Mouse (Mus musculus) stomach, embryonic 16.5 days (tissue): ENCODE measurements around the gene Slc6a16. TPM values are rescaled to one million over a fixed set of nuclear protein-coding genes. Genes with fewer than 3 reads are reported as not detected.

ENCODE experiments used
- ATAC-seq: fragments of 200-750 bp; cut with Nextera tagmentation; 2 replicates; pipeline ENCODE4 v1.8.0; 2017; ENCODE audit warnings: moderate number of reproducible peaks, moderate TSS enrichment; ENCODE audit not compliant: insufficient read depth, low FRiP score
- H3K27ac ChIP-seq: fragments of 300-500 bp; sonication (generic); 2 replicates; pipeline ENCODE4 v1.5.1; 2014; ENCODE audit warnings: low read length
- H3K27me3 ChIP-seq: fragments of 300-500 bp; sonication (generic); 2 replicates; pipeline ENCODE4 v1.6.1; 2014; ENCODE audit warnings: low read length, control low read depth, mixed read lengths; ENCODE audit not compliant: control insufficient read depth, insufficient read depth
- H3K36me3 ChIP-seq: fragments of 300-500 bp; sonication (generic); 2 replicates; pipeline ENCODE4 v1.6.1; 2014; ENCODE audit warnings: low read length; ENCODE audit not compliant: control insufficient read depth, insufficient read depth
- H3K4me1 ChIP-seq: fragments of 300-500 bp; sonication (generic); 2 replicates; pipeline ENCODE4 v1.6.1; 2014; ENCODE audit warnings: low read length, control low read depth, mixed read lengths; ENCODE audit not compliant: control insufficient read depth, insufficient read depth
- H3K4me2 ChIP-seq: fragments of 300-500 bp; sonication (generic); 2 replicates; pipeline ENCODE4 v1.6.1; 2014; ENCODE audit warnings: low read depth, low read length, mixed read lengths
- H3K4me3 ChIP-seq: fragments of 300-500 bp; sonication (generic); replicated peaks from 2 replicates; pipeline ENCODE4 v1.5.1; 2014; ENCODE audit warnings: mild to moderate bottlenecking, low read length
- H3K9ac ChIP-seq: fragments of 300-500 bp; sonication (generic); 2 replicates; pipeline ENCODE4 v1.6.1; 2014; ENCODE audit warnings: low read length
- H3K9me3 ChIP-seq: fragments of 300-500 bp; sonication (generic); replicated peaks from 2 replicates; pipeline ENCODE4 v1.6.1; 2016; ENCODE audit warnings: low read length, control low read depth; ENCODE audit not compliant: control insufficient read depth
- WGBS: fragments of 180-500 bp; shearing (Covaris S2); extraction: QIAGEN DNeasy Blood & Tissue Kit; methylation state at CpG from one replicate; pipeline ENCODE4 v1.1.7; 2014; 5-methylcytosine and 5-hydroxymethylcytosine counted together
- polyA plus RNA-seq: library from polyadenylated mRNA; unstranded; fragments of >200 nt; fragmentation: Nextera tagmentation; extraction: Ambion mirVana; gene quantifications from 2 replicates; pipeline ENCODE4 v1.2.1, GENCODE M21; 2015

The Slc6a16 gene
- polyA plus RNA-seq, 1 experiment from 2014 or later = not detected

- Histone ChIP-seq H3K4me2 (no peak overlapping the region), H3K27ac (no peak overlapping the region), H3K4me1 (peaks cover 13% of the 10 kb centered on the region), H3K27me3 (no peaks in the 10 kb centered on the region), H3K4me3 (no peak overlapping the region), H3K9me3 (no peaks in the 10 kb centered on the region), H3K9ac (no peak overlapping the region), H3K36me3 (no peaks in the 10 kb centered on the region)
- no peak for ATAC-seq
- WGBS = 33% methylated on average over 8 of the region's 8 CpGs
These were observed 71.1 kb downstream of the Slc6a16 start for GRCm38 (mm10) chr7:45312023-45312422.

- Histone ChIP-seq H3K36me3 (0 out of 2 replicates have a peak, but pooled peaks cover 4% of the 10 kb centered on the region), H3K9ac (0 out of 2 replicates have a peak overlapping the region, but pooled peaks have one; percentile 2), H3K27me3 (no peaks in the 10 kb centered on the region), H3K4me3 (no peak overlapping the region), H3K27ac (peak overlapping the region; percentile 63), H3K4me1 (peaks cover 13% of the 10 kb centered on the region), H3K9me3 (no peaks in the 10 kb centered on the region), H3K4me2 (no peak overlapping the region)
- WGBS = 18% methylated on average over 10 of the region's 10 CpGs
- peak; percentile 61; the same call in 1 of the 2 replicates for ATAC-seq
These were observed 72.0 kb downstream of the Slc6a16 start for GRCm38 (mm10) chr7:45312686-45313453.

- H3K9me3 ChIP-seq = no peaks in the 10 kb centered on the region
- no peak overlapping the region for H3K4me2 ChIP-seq
- no peaks in the 10 kb centered on the region for H3K27me3 ChIP-seq
- H3K4me3 ChIP-seq = no peak overlapping the region
- peaks cover 13% of the 10 kb centered on the region for H3K4me1 ChIP-seq
- H3K9ac ChIP-seq = 0 out of 2 replicates have a peak overlapping the region, but pooled peaks have one; percentile 2
- ATAC-seq = no peak
- peak overlapping the region; percentile 63 for H3K27ac ChIP-seq
- H3K36me3 ChIP-seq = 0 out of 2 replicates have a peak, but pooled peaks cover 5% of the 10 kb centered on the region
- 36% methylated on average over 9 of the region's 9 CpGs for WGBS
These were observed 72.6 kb downstream of the Slc6a16 start for GRCm38 (mm10) chr7:45313495-45313894.

GRCm38 (mm10) chr7:45315182-45315701, 74.4 kb downstream of the Slc6a16 start:
- Histone ChIP-seq H3K9me3 (no peaks in the 10 kb centered on the region), H3K4me2 (no peak overlapping the region), H3K27me3 (no peaks in the 10 kb centered on the region), H3K36me3 (0 out of 2 replicates have a peak, but pooled peaks cover 5% of the 10 kb centered on the region), H3K9ac (no peak overlapping the region), H3K4me1 (peaks cover 13% of the 10 kb centered on the region; the same call in 1 of the 2 replicates), H3K27ac (no peak overlapping the region), H3K4me3 (no peak overlapping the region)
- 86% methylated on average over 10 of the region's 10 CpGs for WGBS
- ATAC-seq = no peak

GRCm38 (mm10) chr7:45316536-45316935, 75.7 kb downstream of the Slc6a16 start:
- Histone ChIP-seq H3K4me1 (peaks cover 13% of the 10 kb centered on the region; the same call in 1 of the 2 replicates), H3K9ac (no peak overlapping the region), H3K4me2 (no peak overlapping the region), H3K9me3 (no peaks in the 10 kb centered on the region), H3K36me3 (0 out of 2 replicates have a peak, but pooled peaks cover 5% of the 10 kb centered on the region), H3K27me3 (no peaks in the 10 kb centered on the region), H3K27ac (no peak overlapping the region), H3K4me3 (no peak overlapping the region)
- WGBS = 78% methylated on average over 14 of the region's 14 CpGs
- no peak for ATAC-seq

- no peak for ATAC-seq
- Histone ChIP-seq H3K36me3 (peaks cover 31% of the 10 kb centered on the region), H3K4me2 (no peak overlapping the region), H3K27ac (no peak overlapping the region), H3K27me3 (no peaks in the 10 kb centered on the region), H3K9ac (no peak overlapping the region), H3K9me3 (no peaks in the 10 kb centered on the region; the same call in 1 of the 2 replicates), H3K4me3 (no peak overlapping the region), H3K4me1 (no peaks in the 10 kb centered on the region)
- 86% methylated on average over 4 of the region's 4 CpGs for WGBS
These were observed 81.4 kb downstream of the Slc6a16 start for GRCm38 (mm10) chr7:45322245-45322644.

Other genes starting within 250 kb of the Slc6a16 start
- gene Irf3, start 243.4 kb upstream of the Slc6a16 start, polyA plus RNA-seq = 96.2 and 96.4 TPM in 2 replicates
- 43.8 and 45.8 TPM in 2 replicates for gene Bcl2l12, start 242.4 kb upstream of the Slc6a16 start, polyA plus RNA-seq
- 22.9 and 24.5 TPM in 2 replicates for gene Scaf1, start 224.7 kb upstream of the Slc6a16 start, polyA plus RNA-seq
- gene Rras, start 223.1 kb upstream of the Slc6a16 start, polyA plus RNA-seq = 63.6 and 68.0 TPM in 2 replicates
- gene Prr12, start 188.2 kb upstream of the Slc6a16 start, polyA plus RNA-seq = 8.3 and 8.7 TPM in 2 replicates
- gene Nosip, start 178.7 kb upstream of the Slc6a16 start, polyA plus RNA-seq = 55.7 TPM in 2 replicates
- gene Prrg2, start 178.4 kb upstream of the Slc6a16 start, polyA plus RNA-seq = 24.7 and 27.4 TPM in 2 replicates
- gene Rcn3, start 148.9 kb upstream of the Slc6a16 start, polyA plus RNA-seq = 388 and 395 TPM in 2 replicates
- 138 and 149 TPM in 2 replicates for gene Fcgrt, start 137.2 kb upstream of the Slc6a16 start, polyA plus RNA-seq
- 1,225 and 1,374 TPM in 2 replicates for gene Rps11, start 116.6 kb upstream of the Slc6a16 start, polyA plus RNA-seq
- gene Rpl13a, start 112.3 kb upstream of the Slc6a16 start, polyA plus RNA-seq = 1,102 and 1,332 TPM in 2 replicates
- gene Gm45713, start 104.9 kb upstream of the Slc6a16 start, polyA plus RNA-seq = not detected in 2 replicates
- gene Flt3l, start 104.7 kb upstream of the Slc6a16 start, polyA plus RNA-seq = 2.2 and 2.8 TPM in 2 replicates
- 81.0 and 81.9 TPM in 2 replicates for gene Pih1d1, start 86.8 kb upstream of the Slc6a16 start, polyA plus RNA-seq
- gene Aldh16a1, start 86.5 kb upstream of the Slc6a16 start, polyA plus RNA-seq = 39.5 and 49.2 TPM in 2 replicates
- gene Slc17a7, start 77.1 kb upstream of the Slc6a16 start, polyA plus RNA-seq = 0.15 and 0.22 TPM in 2 replicates
- not detected in 2 replicates for gene Gfy, start 61.5 kb upstream of the Slc6a16 start, polyA plus RNA-seq
- gene Pth2, start 60.1 kb upstream of the Slc6a16 start, polyA plus RNA-seq = not detected in 2 replicates
- 0.55 and 1.5 TPM in 2 replicates for gene Ccdc155, start 36.2 kb upstream of the Slc6a16 start, polyA plus RNA-seq
- 2.1 and 4.9 TPM in 2 replicates for gene Dkkl1, start 28.9 kb upstream of the Slc6a16 start, polyA plus RNA-seq
- 93.9 and 101 TPM in 2 replicates for gene Tead2, start 25.3 kb upstream of the Slc6a16 start, polyA plus RNA-seq
- gene Cd37, start 2.0 kb upstream of the Slc6a16 start, polyA plus RNA-seq = 2.7 and 5.0 TPM in 2 replicates
- not detected in 2 replicates for gene Slc6a21, start 36.4 kb downstream of the Slc6a16 start, polyA plus RNA-seq
- 30.1 and 32.2 TPM in 2 replicates for gene Trpm4, start 92.7 kb downstream of the Slc6a16 start, polyA plus RNA-seq
- 1.0 and 3.1 TPM in 2 replicates for gene Hrc, start 94.2 kb downstream of the Slc6a16 start, polyA plus RNA-seq
- 5.5 and 6.3 TPM in 2 replicates for gene Ppfia3, start 125.9 kb downstream of the Slc6a16 start, polyA plus RNA-seq
- 4.6 and 5.5 TPM in 2 replicates for gene Lin7b, start 129.5 kb downstream of the Slc6a16 start, polyA plus RNA-seq
- 150 and 162 TPM in 2 replicates for gene Snrnp70, start 154.7 kb downstream of the Slc6a16 start, polyA plus RNA-seq
- gene Kcna7, start 164.6 kb downstream of the Slc6a16 start, polyA plus RNA-seq = 0.09 TPM in 1 of 2 replicates, not detected in the other
- gene Ntf5, start 172.6 kb downstream of the Slc6a16 start, polyA plus RNA-seq = 1.3 and 1.6 TPM in 2 replicates
- not detected in 2 replicates for gene Lhb, start 179.7 kb downstream of the Slc6a16 start, polyA plus RNA-seq
- gene Gys1, start 193.8 kb downstream of the Slc6a16 start, polyA plus RNA-seq = 46.3 and 47.3 TPM in 2 replicates
- gene Ruvbl2, start 197.0 kb downstream of the Slc6a16 start, polyA plus RNA-seq = 115 and 118 TPM in 2 replicates
- 4,462 and 4,467 TPM in 2 replicates for gene Ftl1, start 218.8 kb downstream of the Slc6a16 start, polyA plus RNA-seq
- gene Bax, start 225.8 kb downstream of the Slc6a16 start, polyA plus RNA-seq = 116 and 142 TPM in 2 replicates
- 1.4 and 1.5 TPM in 2 replicates for gene Tulp2, start 240.8 kb downstream of the Slc6a16 start, polyA plus RNA-seq
- gene Gm45808, start 245.7 kb downstream of the Slc6a16 start, polyA plus RNA-seq = not detected in 2 replicates
- gene Dhdh, start 247.7 kb downstream of the Slc6a16 start, polyA plus RNA-seq = 2.0 and 2.2 TPM in 2 replicates